Mouse (Mus musculus) intestine, embryonic 14.5 days (tissue): ENCODE data around the gene Mrps18c. TPM values are rescaled to one million over a fixed set of nuclear protein-coding genes. Genes with fewer than 3 reads are reported as not detected.
A peak's percentile ranks its signal among the peaks of the same experiment; 100 is the strongest.

Experiments
- ATAC-seq: fragments of 200-750 bp; cut with Nextera tagmentation; replicated peaks from 2 replicates; pipeline ENCODE4 v1.8.0; 2017; ENCODE audit warnings: low read depth, moderate number of reproducible peaks, moderate TSS enrichment, moderate library complexity; ENCODE audit not compliant: low FRiP score, low TSS enrichment
- DNase-seq: peaks from one replicate; pipeline ENCODE4 v3.0.0-alpha.2; 2018; ENCODE audit warnings: low spot score
- H3K27ac ChIP-seq: fragments of 300-500 bp; sonication (generic); 2 replicates; pipeline ENCODE4 v1.5.1; 2014; ENCODE audit warnings: low read depth, mild to moderate bottlenecking, control low read depth
- H3K27me3 ChIP-seq: fragments of 300-500 bp; sonication (generic); replicated peaks from 2 replicates; pipeline ENCODE4 v1.6.1; 2014; ENCODE audit warnings: low read length, control low read depth; ENCODE audit not compliant: control insufficient read depth, insufficient read depth
- H3K36me3 ChIP-seq: fragments of 300-500 bp; sonication (generic); 2 replicates; pipeline ENCODE4 v1.6.1; 2014; ENCODE audit warnings: low read length, control low read depth; ENCODE audit not compliant: control insufficient read depth, insufficient read depth
- H3K4me1 ChIP-seq: fragments of 300-500 bp; sonication (generic); replicated peaks from 2 replicates; pipeline ENCODE4 v1.6.1; 2014; ENCODE audit warnings: low read length, control low read depth, mixed read lengths; ENCODE audit not compliant: control insufficient read depth, insufficient read depth
- H3K4me2 ChIP-seq: fragments of 300-500 bp; sonication (generic); 2 replicates; pipeline ENCODE4 v1.6.1; 2014; ENCODE audit warnings: low read length
- H3K4me3 ChIP-seq: fragments of 300-500 bp; sonication (generic); 2 replicates; pipeline ENCODE4 v1.5.1; 2014; ENCODE audit warnings: low read depth, low read length, control low read depth, mixed read lengths
- H3K9ac ChIP-seq: fragments of 300-500 bp; sonication (generic); 2 replicates; pipeline ENCODE4 v1.6.1; 2014; ENCODE audit warnings: mild to moderate bottlenecking, low read length
- H3K9me3 ChIP-seq: fragments of 300-500 bp; sonication (generic); 2 replicates; pipeline ENCODE4 v1.6.1; 2016; ENCODE audit warnings: low read length, control low read depth; ENCODE audit not compliant: control insufficient read depth
- WGBS: fragments of 180-500 bp; shearing (Covaris S2); extraction: QIAGEN DNeasy Blood & Tissue Kit; methylation state at CpG from one replicate; pipeline ENCODE4 v1.1.7; 2014; 5-methylcytosine and 5-hydroxymethylcytosine counted together
- polyA plus RNA-seq: library from polyadenylated mRNA; unstranded; fragments of >200 nt; fragmentation: Nextera tagmentation; extraction: Ambion mirVana; gene quantifications from 2 replicates; pipeline ENCODE4 v1.2.1, GENCODE M21; 2014

Gene Mrps18c
- polyA plus RNA-seq, 1 experiment from 2014 or later: 179 TPM

DNA sequence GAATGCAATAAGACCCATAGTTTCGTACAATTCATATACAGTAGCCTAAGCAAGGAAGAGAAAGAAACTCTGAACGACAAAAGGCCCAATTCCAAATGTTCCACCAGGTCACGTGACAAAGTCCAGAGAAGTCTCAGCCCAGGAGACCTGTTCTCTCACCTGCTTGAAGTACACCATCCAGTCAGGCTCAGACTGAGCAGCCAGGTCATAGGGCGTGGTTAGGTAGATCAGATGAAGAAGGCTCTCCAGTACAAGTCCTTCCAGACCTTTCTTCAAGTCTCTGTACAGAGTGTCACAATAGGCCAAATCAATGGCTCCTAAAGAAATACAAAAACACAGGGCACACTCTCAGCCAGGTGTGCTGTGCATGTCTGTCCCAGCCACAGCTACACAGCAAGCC, 26.9 kb upstream of the Mrps18c start:
- Histone ChIP-seq H3K4me3 (no peak overlapping the region), H3K9ac (no peak overlapping the region), H3K27me3 (no peaks in the 10 kb centered on the region), H3K36me3 (peaks cover 79% of the 10 kb centered on the region), H3K9me3 (no peaks in the 10 kb centered on the region), H3K27ac (no peak overlapping the region), H3K4me2 (no peak overlapping the region), H3K4me1 (no peaks in the 10 kb centered on the region)
- DNase-seq: no peak
- WGBS: 92% methylated on average over 4 of the region's 4 CpGs
- no peak for ATAC-seq

DNA sequence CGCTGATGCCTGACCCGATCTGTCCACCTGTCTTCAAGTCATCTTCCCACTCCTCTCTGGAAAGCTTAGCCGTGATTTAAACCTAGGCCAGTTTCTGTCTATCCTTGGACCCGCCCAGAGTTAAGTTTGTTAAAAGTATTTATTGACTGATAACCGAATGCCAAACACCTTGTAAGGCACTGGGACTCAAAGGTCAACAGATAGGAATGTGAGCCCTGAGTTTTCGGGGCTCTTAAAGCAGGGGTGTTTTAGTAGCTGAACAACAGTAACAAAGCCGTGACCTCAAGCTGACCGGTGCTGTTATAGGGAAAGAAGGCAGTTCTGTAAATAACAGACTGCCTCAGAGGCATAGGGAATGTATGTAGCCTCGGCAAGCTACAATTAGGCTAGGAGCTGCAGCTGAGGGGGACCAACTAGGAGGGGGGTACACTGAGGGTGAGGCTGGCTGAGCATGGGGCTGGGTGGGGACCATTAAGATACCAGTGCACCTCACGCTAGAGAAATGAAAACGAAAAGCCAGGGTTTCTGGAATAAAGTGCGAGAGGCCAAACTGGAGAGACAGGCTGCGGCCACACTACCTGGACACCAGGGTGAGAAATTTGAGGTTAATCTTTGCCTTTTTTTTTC, 22.5 kb upstream of the Mrps18c start:
- H3K36me3 ChIP-seq: peaks cover 66% of the 10 kb centered on the region
- H3K9ac ChIP-seq: no peak overlapping the region
- no peaks in the 10 kb centered on the region for H3K9me3 ChIP-seq
- ATAC-seq (peak; percentile 50; the same call in 1 of the 2 replicates), DNase-seq (no peak)
- H3K4me3 ChIP-seq: no peak overlapping the region
- 62% methylated on average over 13 of the region's 13 CpGs for WGBS
- H3K4me2 ChIP-seq: 0 out of 2 replicates have a peak overlapping the region, but pooled peaks have one; percentile 2
- H3K27me3 ChIP-seq: no peaks in the 10 kb centered on the region
- H3K4me1 ChIP-seq: no peaks in the 10 kb centered on the region
- no peak overlapping the region for H3K27ac ChIP-seq

DNA sequence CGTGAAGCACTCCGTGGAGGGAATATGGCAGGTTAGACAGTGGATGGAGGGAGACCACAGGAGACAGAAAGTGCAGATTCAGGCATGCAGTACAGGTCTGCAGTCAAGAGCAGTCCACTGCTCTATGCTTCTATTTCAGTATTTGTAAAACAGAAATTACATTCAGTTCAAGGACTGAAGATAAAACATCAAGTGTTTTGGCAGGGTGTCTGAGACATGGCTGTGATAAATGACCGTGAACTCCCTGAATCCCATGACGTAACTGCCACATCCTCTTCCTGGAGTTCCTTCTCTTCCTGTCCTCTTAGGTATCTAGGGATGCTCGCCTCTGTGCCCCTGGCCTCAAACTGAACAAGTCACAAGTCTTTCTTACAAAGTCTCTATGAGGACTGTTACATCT, 21.5 kb upstream of the Mrps18c start:
- H3K4me1 ChIP-seq: no peaks in the 10 kb centered on the region
- H3K36me3 ChIP-seq: peaks cover 60% of the 10 kb centered on the region
- H3K9me3 ChIP-seq: no peaks in the 10 kb centered on the region
- H3K4me2 ChIP-seq: no peak overlapping the region
- H3K27ac ChIP-seq: no peak overlapping the region
- ATAC-seq: no peak
- no peaks in the 10 kb centered on the region for H3K27me3 ChIP-seq
- 86% methylated on average over 5 of the region's 5 CpGs for WGBS
- no peak overlapping the region for H3K9ac ChIP-seq
- no peak for DNase-seq
- no peak overlapping the region for H3K4me3 ChIP-seq

DNA sequence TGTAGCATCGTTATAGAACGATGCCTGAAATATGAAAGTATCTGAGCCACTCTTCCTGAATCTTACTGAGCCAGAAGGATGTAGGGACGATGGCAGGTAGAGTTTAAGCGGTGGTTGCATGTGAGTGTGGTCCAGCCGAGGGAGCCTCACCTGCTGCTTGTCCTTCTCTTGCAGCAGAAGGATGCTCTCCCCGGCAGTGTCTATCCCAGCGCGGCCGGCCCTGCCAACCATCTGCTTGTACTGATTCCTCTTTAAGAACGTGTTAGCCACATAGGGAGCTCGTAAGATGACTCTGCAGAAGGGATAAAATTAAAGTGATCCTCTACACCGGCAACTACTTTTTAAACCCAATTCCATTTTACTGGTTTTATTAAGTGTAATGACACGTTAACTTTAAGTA, 19.4 kb upstream of the Mrps18c start:
- H3K9ac ChIP-seq: no peak overlapping the region
- H3K9me3 ChIP-seq: no peaks in the 10 kb centered on the region
- H3K27ac ChIP-seq: no peak overlapping the region
- ATAC-seq (no peak), DNase-seq (no peak)
- H3K36me3 ChIP-seq: peaks cover 51% of the 10 kb centered on the region
- WGBS: 96% methylated on average over 13 of the region's 13 CpGs
- no peak overlapping the region for H3K4me3 ChIP-seq
- H3K4me2 ChIP-seq: no peak overlapping the region
- H3K4me1 ChIP-seq: no peaks in the 10 kb centered on the region
- H3K27me3 ChIP-seq: no peaks in the 10 kb centered on the region

DNA sequence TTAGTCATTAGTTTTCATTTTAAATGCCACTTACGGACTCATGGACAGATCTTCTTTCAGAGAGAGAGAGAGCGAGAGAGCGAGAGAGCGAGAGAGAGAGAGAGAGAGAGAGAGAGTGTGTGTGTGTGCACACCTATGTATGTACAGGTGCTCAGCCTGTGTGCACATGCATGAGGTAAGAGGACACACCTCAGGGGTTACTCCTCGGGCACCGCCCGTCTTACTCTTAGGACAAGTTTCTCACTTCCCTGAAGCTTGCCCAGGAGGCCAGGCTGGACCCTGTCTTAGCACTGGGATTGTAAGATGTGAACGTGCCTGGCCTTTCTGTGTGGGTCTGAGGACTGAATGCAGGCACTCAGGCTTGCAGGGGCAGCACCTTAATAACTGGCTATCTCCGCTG, 10.9 kb upstream of the Mrps18c start:
- peaks cover 73% of the 10 kb centered on the region for H3K36me3 ChIP-seq
- DNase-seq: no peak
- ATAC-seq: no peak
- no peaks in the 10 kb centered on the region for H3K4me1 ChIP-seq
- no peak overlapping the region for H3K27ac ChIP-seq
- 92% methylated on average over 9 of the region's 9 CpGs for WGBS
- H3K4me3 ChIP-seq: no peak overlapping the region
- no peaks in the 10 kb centered on the region for H3K27me3 ChIP-seq
- H3K9me3 ChIP-seq: no peaks in the 10 kb centered on the region
- no peak overlapping the region for H3K4me2 ChIP-seq
- no peak overlapping the region for H3K9ac ChIP-seq

DNA sequence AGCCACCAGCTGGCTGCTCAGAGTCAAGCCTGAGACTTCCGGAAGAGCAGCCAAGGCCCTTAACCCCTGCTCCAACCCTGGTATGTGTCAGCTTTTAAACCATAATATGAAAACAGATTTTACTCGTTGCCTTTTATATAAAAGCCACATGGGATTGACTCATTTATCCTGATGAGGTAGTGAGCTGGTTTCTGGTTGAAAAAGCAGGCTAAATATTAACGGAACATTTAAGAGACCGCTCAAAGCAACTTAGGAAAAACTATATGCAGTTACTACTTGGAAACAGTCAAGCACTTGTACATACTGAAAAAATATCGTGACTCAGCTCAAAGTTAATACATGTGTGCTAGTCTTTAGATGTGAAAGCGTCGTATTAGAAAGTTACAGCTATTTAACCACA, 6.2 kb upstream of the Mrps18c start:
- Histone ChIP-seq H3K9ac (no peak overlapping the region), H3K27me3 (no peaks in the 10 kb centered on the region), H3K27ac (no peak overlapping the region), H3K36me3 (peaks cover 59% of the 10 kb centered on the region), H3K4me3 (no peak overlapping the region), H3K4me1 (no peaks in the 10 kb centered on the region), H3K9me3 (no peaks in the 10 kb centered on the region), H3K4me2 (no peak overlapping the region)
- no peak for ATAC-seq
- DNase-seq: no peak
- 86% methylated on average over 7 of the region's 7 CpGs for WGBS

DNA sequence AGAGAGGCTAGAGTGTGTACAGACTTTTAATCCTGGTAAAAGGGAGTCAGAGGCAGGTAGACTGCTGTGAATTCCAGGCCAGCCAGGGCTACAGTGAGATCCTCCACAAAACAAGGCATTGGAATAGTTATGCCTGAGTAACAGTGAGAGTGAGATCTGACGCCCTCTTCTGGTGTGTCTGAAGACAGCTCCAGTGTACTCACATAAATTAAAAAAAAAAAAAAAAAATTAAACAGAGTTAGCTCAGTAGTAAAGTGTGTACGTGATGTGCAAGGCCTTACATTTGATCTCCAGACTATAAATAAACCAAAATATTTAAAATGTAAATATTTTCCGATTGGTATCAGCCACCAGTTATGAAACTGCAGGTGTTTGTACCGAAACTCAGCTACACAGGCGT, 4.3 kb upstream of the Mrps18c start:
- H3K9me3 ChIP-seq: no peaks in the 10 kb centered on the region
- no peak for ATAC-seq
- 79% methylated on average over 5 of the region's 5 CpGs for WGBS
- H3K36me3 ChIP-seq: peaks cover 45% of the 10 kb centered on the region
- H3K4me1 ChIP-seq: peaks cover 5% of the 10 kb centered on the region
- no peak overlapping the region for H3K4me3 ChIP-seq
- no peak overlapping the region for H3K9ac ChIP-seq
- no peak overlapping the region for H3K4me2 ChIP-seq
- no peaks in the 10 kb centered on the region for H3K27me3 ChIP-seq
- no peak overlapping the region for H3K27ac ChIP-seq
- DNase-seq: no peak

DNA sequence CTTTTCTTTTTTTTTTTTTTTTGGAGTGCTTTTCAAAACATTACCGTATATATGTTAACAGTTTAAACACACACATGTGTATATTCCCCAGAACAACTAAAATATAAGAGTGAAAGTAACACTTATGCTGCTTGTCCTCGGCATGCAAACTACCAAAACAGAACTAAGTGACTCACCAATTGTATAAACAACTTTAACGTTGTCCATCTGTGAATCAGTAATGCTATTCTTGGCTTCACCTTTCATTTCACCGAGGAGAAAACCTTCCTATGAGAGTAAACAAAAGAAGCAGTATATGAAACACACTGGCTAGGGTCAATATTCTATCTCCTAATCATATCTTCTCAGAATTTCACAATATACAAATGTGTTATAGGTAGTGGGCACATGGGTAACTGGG, 19.9 kb downstream of the Mrps18c start:
- Histone ChIP-seq H3K4me2 (no peak overlapping the region), H3K9ac (no peak overlapping the region), H3K27me3 (no peaks in the 10 kb centered on the region), H3K36me3 (peaks cover 16% of the 10 kb centered on the region), H3K4me1 (0 out of 2 replicates have a peak, but pooled peaks cover 5% of the 10 kb centered on the region), H3K9me3 (no peaks in the 10 kb centered on the region), H3K27ac (no peak overlapping the region), H3K4me3 (no peak overlapping the region)
- no peak for DNase-seq
- 56% methylated on average over 4 of the region's 4 CpGs for WGBS
- ATAC-seq: no peak
